Mouse (Mus musculus) lung, postnatal 4 days (tissue): ENCODE results near the gene Gm12216.

Source experiments
- DNase-seq, 2 experiments: peaks; one replicate each; pipeline ENCODE4 v3.0.0; 2021

The Gm12216 gene

DNA sequence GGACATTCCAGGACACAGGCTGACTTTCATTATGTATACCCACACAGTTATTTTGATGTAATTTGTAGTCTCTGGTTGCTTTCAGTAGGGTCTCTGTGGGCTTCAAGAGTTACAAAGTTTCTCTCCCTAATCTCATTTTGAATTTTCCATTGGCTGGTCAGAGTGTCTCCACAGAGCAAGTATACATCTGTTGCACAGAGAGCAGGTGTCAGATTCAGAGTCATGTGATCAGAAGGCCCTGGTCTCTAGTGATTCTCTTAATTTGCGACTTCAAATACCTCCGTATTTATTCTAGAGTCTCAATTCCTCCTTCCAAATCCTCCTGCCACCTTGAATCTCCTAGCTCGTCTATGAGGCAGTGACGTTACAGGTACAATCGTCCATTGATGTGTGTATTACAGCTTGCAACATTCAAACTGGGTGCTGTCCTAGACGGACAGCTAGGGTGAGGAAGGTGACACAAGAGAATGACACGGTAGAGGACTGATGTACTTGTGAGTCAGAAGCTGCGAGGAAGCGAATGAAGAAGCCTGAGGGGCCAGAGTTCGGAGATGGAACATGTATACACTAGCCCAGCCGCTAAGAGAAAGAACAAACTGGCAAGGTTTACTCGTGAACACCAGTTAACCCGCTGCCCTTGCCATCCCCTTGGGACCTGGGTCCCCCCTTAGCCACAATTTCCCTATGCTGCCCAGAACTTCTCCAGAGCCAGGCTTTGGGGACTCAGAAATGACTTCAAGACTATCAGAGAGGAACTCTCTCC lies 90.5 kb downstream of the Gm12216 start:
- no peak for DNase-seq

DNA sequence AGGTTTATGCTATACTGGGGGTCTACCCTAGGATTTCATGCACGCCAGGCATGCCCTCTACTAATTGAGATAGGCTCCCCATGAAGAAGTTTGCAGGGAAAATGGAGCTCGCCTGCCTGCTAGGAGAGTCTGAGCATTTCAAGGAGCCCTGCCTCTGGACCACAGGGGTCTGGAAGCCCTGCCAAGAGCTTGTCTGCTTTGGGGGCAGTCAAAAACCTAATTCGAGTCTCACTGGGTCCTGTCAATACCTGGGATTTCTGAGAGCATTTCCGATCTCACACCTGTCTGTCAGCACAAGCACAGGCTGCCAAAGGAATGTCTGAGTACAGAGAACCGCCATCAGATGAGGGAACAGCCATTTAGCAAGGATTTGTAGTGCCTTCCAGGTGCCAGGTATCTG lies 94.5 kb downstream of the Gm12216 start:
- DNase-seq, result peak in 1 of 2 experiments; percentile 20

DNA sequence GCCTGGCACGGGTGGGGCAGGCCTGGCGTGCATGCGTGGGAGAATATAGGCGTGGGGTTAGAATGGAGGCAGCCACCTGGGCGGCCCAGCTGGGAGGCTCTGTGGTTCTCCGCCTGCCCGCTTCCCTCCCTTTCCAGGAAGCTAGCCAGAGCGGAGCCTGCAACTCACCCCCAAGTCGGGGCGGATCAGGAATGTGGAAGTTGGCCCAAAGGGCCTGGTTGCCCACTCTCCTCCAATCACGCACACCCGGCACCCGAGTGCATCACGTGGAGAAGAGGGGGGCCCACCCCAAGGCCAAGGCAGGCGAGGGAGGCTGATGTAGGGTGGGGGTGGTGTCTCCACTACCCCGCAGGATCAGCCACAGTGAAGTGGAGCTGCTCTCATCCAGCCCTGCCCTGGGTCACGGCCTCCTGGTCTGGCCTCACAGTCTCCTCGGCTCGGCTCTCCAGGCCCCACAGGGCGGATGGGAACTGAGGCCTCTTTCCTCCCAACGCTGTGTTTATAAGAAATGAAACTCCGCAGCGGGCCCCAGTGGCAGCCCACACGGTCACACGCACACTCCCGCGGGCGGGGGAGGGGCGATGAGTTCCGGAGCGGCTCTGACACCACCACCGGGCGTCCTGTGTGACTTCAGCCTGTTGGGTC lies 95.4 kb downstream of the Gm12216 start:
- peak; percentile 96 to 97 for DNase-seq

DNA sequence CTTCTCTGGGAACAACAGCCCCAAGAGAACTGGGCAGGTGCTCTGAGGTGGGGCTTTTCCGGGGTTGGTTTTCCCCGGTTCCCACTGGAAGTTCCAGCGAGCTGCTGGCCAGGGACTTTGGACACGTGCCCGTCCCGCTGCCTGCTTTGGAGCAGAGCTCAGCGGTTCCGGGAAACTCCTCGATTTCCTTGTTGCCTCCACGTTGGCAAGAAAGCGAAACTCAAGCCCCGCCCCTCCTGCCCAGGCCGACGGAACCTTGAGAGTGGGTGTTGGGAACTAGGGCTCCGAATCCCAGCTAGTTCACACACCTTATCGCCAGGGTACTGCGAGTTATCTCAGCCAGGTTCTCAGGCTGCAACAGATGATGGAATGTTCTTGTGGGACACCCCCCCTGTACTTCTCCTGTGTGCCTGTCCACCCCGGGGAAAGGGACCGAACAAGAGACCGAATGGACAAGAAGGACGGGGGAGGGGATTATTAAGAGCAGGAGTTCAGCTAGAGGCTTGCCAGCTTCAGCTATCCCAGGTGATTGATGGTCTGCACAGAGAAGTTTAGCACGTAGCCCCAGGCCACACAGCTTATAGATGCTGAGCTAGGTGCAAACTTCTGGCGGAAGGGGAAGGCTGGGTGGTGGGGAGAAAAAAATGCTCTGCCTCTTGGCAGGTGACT lies 96.1 kb downstream of the Gm12216 start:
- DNase-seq, result peak; percentile 95 to 96

DNA sequence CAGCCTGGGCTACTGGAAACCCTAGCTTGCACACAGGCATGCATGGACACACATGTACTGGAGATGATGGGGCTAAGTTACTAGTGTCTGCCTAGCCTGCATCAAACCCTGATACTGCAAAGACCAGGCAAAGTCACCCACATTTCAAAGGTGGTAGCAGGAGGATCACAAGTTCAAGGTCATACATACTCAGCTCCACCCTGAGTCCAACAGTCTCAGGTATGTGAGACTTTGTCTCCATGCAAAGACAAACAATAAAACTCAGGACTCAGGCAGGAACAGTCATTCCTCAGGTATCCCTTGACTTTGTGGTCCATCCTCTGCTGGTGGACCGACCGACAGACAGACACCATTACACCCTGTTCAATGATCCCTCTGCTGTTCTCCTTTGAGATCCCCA lies 96.6 kb downstream of the Gm12216 start:
- DNase-seq, result no peak

DNA sequence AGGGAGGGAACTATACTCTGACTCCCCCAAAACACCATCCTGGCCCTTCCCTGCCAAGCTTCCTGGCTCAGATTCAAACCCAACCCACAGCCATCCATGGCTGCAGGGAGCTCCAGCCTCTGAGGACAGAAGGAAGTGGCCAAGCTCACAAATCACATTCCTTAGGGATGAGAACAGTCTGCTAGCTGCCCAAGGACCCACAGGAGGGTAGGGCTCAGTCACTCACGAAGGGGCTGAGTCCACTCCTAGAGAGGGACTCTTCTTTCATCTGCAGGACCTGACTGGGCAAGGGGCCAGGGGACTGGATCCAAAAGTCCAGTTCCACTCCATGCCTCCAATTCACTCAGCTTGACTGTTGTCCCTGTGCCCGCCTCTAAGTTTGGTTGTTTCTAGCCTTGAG lies 97.2 kb downstream of the Gm12216 start:
- peak; percentile 89 to 94 for DNase-seq

DNA sequence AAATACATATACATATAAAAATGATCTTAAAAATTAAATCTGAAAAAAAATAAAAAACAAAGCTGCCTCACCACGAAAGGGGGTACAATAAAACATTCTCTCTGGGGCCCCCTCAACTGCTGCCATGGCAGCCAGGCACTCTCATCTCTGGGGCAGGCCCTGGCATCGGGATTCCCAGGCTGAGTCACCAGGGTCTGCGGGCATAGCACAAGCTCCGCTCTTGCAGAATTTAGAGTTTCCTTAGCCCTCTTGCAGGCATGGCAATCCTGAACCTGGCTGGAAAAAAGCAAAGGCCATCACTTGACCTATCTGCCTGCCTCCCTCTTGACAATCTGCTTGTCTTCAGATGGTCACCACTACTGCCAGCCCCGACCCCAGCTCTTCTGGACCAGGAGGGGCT lies 97.8 kb downstream of the Gm12216 start:
- no peak for DNase-seq

DNA sequence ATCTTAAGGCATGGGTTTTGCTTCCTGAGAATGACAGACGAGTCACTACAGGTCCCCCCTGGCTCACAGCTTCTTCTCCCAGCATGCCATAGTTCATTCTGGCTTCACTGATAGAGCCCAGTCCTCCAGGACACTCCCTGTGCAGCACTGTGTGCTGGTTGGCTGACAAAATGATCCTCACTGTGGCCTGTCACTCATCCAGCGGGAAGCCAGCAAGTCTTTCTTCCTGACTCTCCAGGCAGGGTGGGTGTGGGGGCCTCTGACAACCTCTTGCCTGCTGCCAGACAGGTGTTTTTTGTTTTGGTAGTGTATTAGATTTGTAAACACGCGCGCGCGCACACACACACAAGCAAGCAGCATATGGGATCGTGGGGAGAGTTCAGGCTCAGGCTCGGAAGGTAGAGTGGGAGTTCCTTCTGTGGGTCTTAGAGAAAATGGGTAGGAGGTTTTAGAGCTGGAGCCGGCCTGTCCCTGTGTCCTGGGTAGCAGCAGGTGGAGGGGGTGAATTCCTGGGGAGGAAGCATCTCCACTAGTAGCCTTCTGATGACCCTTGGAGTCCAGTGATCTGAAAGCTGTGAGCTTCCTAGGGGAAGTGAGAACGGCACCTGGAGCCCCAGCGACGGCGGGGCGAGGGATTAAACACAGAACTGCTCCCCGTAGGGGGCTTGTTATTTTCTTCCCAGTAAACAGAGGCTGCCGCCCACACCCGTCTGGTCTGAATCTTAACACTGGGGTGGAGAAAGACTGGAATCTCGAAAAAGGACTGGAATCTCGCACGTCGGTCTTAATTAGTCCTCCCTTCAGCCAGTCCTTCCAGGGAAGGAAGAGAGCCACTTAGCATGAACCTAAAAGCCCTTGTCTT lies 99.3 kb downstream of the Gm12216 start:
- no peak for DNase-seq

DNA sequence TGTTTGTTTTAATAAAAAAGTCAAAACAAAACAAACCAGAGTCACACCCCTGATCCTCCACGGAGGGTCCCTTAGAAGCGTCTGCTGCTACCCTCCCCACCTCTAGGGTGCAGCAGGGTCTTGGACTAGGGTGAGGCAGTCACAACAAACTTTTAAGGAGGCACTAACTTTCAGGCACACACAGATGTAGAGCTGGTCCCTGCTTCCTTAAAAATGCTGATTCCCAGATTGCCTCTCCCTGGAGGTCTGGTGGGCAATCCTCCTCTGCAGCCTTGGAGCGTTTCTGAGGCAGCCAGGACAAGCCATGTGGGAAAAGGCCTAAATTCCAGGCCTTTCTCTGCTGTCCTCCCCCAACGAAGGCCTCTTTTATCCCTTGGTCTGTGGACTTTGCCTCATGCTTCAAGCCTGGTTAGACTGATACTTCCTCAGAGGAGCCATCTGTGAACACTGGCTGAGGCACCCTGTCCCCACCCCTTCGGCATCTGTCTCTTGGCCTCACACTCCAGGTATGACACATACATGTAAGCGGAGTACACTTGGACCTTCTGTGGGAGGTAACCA lies 100.2 kb downstream of the Gm12216 start:
- peak; percentile 59 for DNase-seq

DNA sequence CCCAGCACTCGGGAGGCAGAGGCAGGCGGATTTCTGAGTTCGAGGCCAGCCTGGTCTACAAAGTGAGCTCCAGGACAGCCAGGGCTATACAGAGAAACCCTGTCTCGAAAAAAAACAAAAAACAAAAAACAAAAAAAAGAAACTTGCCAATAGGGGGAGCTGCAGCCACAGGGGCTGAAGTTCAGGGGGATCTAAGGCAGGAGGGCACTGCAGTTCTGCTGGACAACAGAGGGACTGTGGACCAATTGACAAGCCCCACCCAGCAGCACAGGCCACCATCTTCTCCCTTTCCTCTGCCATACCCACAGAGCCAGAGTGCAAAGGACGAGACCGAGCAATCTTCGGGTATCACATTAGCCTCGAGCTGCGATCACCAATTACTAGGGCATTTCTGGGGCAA lies 101.0 kb downstream of the Gm12216 start:
- DNase-seq, result peak in 1 of 2 experiments; percentile 51

DNA sequence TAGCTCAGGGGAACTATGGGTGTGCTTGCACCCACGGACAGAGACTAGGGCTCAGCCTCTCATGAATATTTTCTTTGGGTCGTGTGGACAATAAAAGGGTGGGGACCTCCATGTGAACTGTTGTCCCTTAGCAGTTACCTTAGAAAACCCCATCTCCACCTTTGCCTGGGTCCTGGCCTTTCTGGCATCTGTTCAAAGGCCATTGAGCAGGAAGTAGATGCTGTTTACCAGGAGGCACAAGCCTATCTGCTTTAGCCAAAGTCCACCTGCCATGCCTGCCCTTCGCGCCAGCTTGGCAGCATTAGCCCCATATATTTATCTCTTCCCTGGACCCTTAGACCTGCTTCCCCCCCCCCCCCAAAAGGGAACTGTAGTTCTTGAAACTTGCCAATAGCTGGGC lies 101.4 kb downstream of the Gm12216 start:
- no peak for DNase-seq

DNA sequence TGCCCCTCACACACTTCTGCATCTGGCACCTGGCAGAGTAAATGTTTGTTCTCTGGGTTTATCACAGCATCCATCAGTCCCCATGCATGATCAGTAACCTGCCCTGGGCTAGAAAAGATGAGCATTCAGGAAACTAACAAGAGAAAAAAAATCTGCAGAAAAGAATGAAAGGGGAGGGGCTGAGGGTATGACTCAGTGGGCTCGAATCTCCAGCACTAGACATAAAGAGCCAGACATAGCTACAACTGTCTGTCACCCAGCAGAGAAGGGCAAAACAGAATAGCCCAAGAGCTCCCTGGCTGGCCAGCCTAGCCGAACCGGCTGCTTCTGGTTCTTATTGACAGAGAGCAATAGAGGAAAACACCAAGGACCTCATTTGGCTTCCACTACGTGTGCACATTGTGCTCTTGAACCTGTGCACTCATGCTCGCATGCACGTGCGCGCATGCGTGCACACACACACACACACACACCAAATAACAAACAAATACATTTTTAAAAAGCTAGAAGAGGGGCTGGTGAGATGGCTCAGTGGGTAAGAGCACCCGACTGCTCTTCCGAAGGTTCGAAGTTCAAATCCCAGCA lies 104.0 kb downstream of the Gm12216 start:
- no peak for DNase-seq

DNA sequence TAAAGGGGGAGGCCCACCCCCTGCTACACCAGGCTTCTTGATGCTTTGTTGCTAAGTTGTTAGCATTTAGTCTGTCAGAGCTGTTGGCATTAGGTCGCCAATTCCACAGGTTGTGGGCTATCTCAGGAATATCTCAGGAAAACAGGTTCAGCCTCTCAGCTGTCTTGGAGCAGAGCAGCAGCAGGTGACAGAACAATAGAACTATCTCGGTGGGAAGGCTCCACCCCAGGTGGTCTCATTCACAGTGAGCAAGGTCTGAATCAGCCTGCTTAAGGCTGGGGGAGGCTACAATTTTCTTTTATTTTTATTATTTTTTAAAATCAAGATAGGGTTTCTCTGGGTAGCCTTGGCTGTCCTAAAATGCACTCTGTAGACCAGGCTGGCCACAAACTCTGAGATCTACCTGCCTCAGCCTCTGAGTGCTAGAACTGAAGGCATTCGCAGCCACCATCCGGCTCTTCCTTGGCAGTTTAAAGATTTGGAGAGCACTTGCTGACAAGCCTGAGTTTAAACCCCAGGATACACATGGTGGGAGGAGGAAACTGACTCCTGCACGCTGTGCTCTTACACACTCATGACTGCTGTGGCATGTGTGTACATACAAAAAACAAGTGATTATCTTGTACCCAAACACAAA lies 109.2 kb downstream of the Gm12216 start:
- no peak for DNase-seq

DNA sequence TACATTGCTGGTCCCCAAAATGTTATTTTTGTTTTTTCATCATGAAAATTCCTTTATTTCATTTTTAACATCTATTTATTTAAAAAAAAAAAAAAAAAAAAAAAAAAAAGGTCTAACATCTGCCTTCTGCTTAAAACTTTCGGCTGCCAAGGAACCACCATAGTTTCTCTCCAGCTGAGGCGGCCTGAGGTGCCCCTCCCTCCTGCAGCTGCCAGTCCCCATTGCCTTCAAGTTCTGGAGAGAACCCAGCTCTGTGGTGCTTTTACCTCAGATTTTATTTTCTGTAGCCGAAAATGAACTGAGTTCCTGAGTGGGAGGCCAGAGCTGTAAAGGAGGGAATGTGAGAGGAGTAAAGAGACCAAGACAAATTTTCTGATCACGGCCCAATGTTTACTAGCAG lies 109.8 kb downstream of the Gm12216 start:
- no peak for DNase-seq

DNA sequence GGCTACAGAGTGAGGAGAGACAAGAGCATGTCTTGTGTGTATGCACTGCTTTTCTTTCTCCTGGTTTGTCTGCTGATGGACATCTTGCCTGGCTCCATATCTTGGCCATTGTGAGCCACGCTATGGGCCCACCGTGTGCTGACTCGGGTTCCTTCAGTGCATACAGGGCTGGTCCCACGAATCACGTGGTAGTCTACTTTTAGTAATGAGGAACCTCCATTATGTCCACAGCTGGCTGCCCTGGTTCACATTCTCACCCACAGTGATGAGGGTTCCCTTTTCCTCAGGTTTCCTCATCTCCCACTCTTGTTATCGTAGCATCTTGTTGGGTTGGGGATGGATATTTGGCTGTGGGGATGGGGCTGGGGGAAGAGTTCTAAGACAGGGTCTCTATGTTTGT lies 110.4 kb downstream of the Gm12216 start:
- DNase-seq, result no peak

DNA sequence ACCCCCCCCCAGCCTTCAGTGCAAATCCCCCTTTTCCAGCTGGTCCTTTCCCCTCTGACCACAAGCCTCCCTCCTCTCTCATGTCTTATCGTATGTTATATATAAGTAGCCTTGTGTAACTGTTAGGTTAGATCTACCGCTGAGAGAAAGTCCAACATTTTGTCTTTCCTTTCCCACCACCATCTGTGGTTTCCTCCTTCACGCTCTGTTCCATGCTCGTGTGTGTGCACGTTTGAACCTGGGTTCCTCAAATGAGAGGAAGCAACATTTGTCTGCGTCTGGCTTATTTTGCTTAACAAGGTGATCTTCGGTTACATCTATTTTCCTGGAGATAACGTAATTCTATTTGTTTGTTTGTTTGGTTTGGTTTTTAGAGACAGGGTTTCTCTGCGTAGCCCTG lies 111.1 kb downstream of the Gm12216 start:
- DNase-seq, result no peak

DNA sequence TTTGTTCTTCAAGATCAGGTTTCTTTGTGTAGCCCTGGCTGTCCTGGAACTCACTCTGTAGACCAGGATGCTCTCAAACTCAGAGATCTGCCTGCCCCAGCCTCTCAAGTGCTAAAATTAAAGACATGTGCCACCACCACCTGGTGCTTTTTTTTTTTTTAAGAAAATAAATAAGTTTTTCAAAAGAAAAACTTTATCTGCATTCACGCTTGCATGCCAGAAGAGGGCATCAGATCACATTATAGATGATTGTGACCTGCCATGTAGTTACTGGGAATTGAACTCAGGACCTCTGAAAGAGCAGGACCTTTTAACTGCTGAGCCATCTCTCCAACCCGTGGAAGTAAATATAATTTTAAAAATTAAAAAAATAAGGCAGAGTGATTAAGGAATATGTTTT lies 113.8 kb downstream of the Gm12216 start:
- no peak for DNase-seq

DNA sequence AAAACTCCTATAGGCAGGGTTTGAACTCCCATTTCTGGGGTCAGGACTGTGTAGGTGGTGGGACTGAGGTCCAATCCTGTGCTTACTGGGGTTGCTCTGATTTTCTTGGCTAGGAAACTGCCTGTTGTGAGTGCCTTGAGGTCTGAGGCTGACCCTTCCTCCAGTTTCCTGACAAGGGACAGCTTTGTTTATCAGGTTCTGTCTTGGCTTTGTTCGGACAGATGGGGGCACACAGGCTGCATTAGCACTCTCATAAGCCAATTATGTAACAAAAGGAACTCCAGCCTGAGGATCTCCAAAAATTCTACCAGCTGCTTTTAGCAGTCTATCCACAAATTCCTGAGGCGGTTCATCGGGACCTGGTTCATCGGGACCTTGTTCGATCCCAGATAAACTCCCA lies 116.7 kb downstream of the Gm12216 start:
- peak; percentile 15 to 28 for DNase-seq

DNA sequence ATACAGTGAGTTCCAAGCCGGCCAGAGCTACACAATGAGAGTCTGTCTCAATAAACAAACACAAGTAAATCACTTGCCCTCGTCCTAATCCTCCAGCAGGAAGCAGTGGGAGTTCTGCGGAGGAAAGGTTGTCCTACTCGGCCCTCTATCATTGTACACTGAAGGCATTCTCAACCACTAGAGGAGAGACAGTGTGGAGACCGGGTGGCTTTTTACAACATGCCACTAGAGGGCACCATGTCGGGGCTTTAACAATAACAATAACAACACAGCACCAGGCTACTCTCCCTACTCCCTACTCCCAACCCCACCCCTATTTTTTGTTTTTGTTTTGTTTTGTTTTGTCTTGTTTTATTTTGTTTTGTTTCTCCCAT lies 121.5 kb downstream of the Gm12216 start:
- peak; percentile 56 to 76 for DNase-seq

DNA sequence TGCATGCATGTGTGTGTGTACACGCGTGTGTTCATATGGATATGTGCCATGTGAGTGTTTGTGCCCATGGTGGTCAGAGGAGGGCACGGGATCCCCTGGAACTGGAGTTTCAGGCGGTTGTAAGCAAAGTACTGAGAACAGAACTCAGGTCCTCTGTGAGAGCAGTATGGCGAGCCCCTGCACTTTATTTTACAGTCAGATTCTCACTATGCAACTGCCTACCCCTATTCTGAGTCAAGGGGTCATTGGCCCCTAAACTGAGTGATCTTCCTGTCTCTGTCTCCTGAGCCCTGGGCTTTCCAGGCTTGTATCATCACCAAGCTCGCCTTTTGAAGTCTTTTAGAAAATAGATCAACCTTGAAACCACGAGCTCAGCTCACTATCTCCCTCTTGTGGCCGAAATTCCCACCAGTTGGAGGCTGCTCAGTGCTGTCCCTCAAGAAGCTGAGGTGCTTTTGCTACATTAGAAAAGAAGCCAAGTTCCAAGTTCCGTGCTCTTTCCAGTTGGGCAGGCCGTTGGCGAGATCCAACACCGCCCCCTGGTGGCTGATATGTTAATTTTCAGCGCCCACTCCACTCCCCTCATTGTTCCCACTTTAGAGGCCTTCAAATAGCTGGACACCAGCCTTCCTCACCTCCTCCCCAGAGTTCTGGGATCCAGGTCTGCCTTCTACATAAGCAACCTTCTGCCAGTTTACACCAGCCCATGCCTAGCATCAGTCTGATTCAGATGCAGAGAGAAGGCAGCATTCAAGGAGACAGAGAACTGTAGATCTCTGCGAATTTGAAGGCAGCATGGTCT lies 122.1 kb downstream of the Gm12216 start:
- DNase-seq, result peak; percentile 83 to 88

DNA sequence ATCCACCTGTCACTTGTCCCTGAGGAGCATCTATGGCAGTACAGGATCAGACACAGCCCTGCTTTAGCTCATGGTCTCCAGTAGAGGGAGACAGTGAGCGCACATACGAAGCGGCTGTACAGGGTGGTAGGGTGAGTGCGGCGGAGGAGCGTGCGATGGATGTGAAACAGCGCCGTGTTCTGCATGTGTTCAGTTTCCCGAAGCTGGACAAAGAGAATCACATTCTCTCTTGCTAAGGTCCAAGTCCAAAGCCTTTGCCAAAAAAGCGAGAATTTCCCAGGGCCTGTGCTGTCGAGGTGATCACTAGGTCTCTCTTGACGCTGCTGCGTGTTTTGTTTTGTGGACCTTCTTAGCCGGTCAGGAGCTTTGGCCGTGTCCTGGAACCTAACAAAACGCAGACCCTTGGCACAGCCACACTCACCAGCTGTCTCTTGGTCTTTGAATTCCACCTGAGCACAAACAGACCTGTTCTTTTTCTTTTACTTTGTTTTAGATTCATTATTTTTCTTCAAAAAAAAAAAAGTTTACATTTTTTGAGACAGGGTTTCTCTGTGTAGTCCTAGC lies 123.3 kb downstream of the Gm12216 start:
- DNase-seq, result peak; percentile 64 to 76
